Mouse (Mus musculus) embryonic fibroblast, embryonic 13.5 days (primary cell): ENCODE results near the gene Pik3cb.

Experiments used
- CTCF ChIP-seq: IDR thresholded peaks from 2 replicates; pipeline ENCODE4 v1.5.1; 2011; ENCODE audit warnings: mild to moderate bottlenecking, control low read depth, low read length, moderate library complexity, borderline replicate concordance; ENCODE audit not compliant: insufficient read depth
- POLR2A ChIP-seq: IDR thresholded peaks from 2 replicates; pipeline ENCODE4 v1.6.1; 2011; ENCODE audit warnings: low read depth, mild to moderate bottlenecking, control low read depth, low read length, moderate library complexity

- TF ChIP-seq CTCF (no peak), POLR2A (no peak)
Measured at GRCm38 (mm10) chr9:99110213-99110612, 30.2 kb downstream of the Pik3cb start.
